Mouse (Mus musculus) liver, embryonic 14.5 days (tissue): ENCODE measurements at regions not wholly inside any gene's neighbourhood (a gene's known extent, or its start where the extent isn't known, plus 50 kb on each side); places are given as distances from the start of the nearest gene placed in this dataset.

Source experiments
- ATAC-seq: fragments of 200-750 bp; cut with Nextera tagmentation; 2 replicates; pipeline ENCODE4 v1.8.0; 2017; ENCODE audit warnings: moderate number of reproducible peaks, mild to moderate bottlenecking, moderate library complexity; ENCODE audit not compliant: insufficient read depth
- DNase-seq, 3 experiments: peaks; one replicate each; pipeline ENCODE4 v3.0.0-alpha.2; 2012 to 2013; ENCODE audit warnings: low read depth in 3 of 3, low spot score in 3 of 3
- H3K27ac ChIP-seq: fragments of 300-500 bp; sonication (generic); 2 replicates; pipeline ENCODE4 v1.5.1; 2014; ENCODE audit warnings: moderate library complexity, mild to moderate bottlenecking, control low read depth, inconsistent platforms
- H3K27me3 ChIP-seq: fragments of 300-500 bp; sonication (generic); 2 replicates; pipeline ENCODE4 v1.6.1; 2014; ENCODE audit warnings: mild to moderate bottlenecking, low read length, moderate library complexity; ENCODE audit not compliant: control insufficient read depth, insufficient read depth
- H3K36me3 ChIP-seq: fragments of 300-500 bp; sonication (generic); replicated peaks from 2 replicates; pipeline ENCODE4 v1.6.1; 2014; ENCODE audit warnings: low read depth; ENCODE audit not compliant: control insufficient read depth, insufficient read depth
- H3K4me1 ChIP-seq, 2 experiments: fragments of 200-500 bp in 1 of 2; fragments of 300-500 bp in 1 of 2; sonication (generic) in 1 of 2; replicated peaks; 2 replicates each; pipeline ENCODE4 v1.6.1; 2012 to 2014; ENCODE audit warnings: antibody characterized with exemption in 1 of 2, inconsistent platforms in 1 of 2, low read length in 1 of 2; ENCODE audit not compliant: control insufficient read depth in 2 of 2, insufficient read depth in 2 of 2
- H3K4me2 ChIP-seq: fragments of 300-500 bp; sonication (generic); 2 replicates; pipeline ENCODE4 v1.6.1; 2014; ENCODE audit warnings: low read depth, mild to moderate bottlenecking, control low read depth, moderate library complexity
- H3K4me3 ChIP-seq, 2 experiments: fragments of 200-500 bp in 1 of 2; fragments of 300-500 bp in 1 of 2; sonication (generic) in 1 of 2; 2 replicates each; pipeline ENCODE4 v1.5.1; 2012 to 2014; ENCODE audit warnings: low read depth in 2 of 2, low read length in 2 of 2, mild to moderate bottlenecking in 2 of 2, control low read depth in 1 of 2, inconsistent platforms in 1 of 2, moderate library complexity in 1 of 2; ENCODE audit not compliant: insufficient read depth in 1 of 2
- H3K9ac ChIP-seq: fragments of 300-500 bp; sonication (generic); replicated peaks from 2 replicates; pipeline ENCODE4 v1.6.1; 2014; ENCODE audit warnings: mild to moderate bottlenecking, control low read depth, moderate library complexity
- H3K9me3 ChIP-seq: fragments of 300-500 bp; sonication (generic); 2 replicates; pipeline ENCODE4 v1.6.1; 2016; ENCODE audit warnings: low read length, mixed read lengths; ENCODE audit not compliant: control insufficient read depth
- CTCF ChIP-seq: IDR thresholded peaks from 2 replicates; pipeline ENCODE4 v1.5.1; 2016; ENCODE audit warnings: antibody characterized with exemption, low read depth, control low read depth
- EP300 ChIP-seq: IDR thresholded peaks from 2 replicates; pipeline ENCODE4 v1.6.1; 2016; ENCODE audit warnings: antibody characterized with exemption, low read depth
- WGBS: fragments of 180-500 bp; shearing (Covaris S2); extraction: QIAGEN DNeasy Blood & Tissue Kit; methylation state at CpG from one replicate; pipeline ENCODE4 v1.1.7; 2014; ENCODE audit not compliant: insufficient replicate concordance; 5-methylcytosine and 5-hydroxymethylcytosine counted together

DNA sequence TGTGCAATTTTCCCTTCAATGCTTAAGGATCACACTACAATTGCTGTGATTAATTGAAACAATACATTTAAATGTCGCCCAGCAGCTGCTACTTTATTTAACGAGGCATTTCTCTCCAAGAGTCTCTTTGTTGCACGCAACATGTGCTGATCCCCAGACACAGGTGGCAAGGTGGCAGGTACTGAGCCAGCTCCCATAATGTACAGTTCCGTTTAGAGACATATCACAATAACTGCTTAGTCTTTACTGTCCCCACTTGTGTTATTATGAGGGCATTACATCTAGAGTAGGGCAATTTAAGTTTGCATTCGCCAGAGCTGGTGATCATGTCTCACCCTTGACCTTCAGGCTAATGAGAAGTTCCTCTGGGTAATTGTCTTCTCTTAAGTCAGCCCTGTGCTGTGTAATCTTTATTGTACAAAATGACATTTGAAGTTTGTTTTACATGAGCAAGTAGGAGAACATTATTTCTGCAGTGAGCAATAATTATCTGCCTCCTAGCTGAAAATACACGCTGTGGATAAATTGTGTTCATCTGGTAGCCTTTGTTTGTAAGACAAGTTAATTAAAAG, 1005.7 kb upstream of the Nudt12 start:
- no peaks in the 10 kb centered on the region for H3K4me1 ChIP-seq
- no peak for TF ChIP-seq CTCF
- no peak for ATAC-seq
- no peak overlapping the region for H3K4me3 ChIP-seq
- no peaks in the 10 kb centered on the region for H3K36me3 ChIP-seq
- H3K4me2 ChIP-seq, result no peak overlapping the region
- no peak for DNase-seq
- H3K9ac ChIP-seq, result no peak overlapping the region
- no peaks in the 10 kb centered on the region for H3K9me3 ChIP-seq
- H3K27me3 ChIP-seq, result no peaks in the 10 kb centered on the region
- no peak overlapping the region for H3K27ac ChIP-seq
- WGBS, result 56% methylated on average over 6 of the region's 6 CpGs

DNA sequence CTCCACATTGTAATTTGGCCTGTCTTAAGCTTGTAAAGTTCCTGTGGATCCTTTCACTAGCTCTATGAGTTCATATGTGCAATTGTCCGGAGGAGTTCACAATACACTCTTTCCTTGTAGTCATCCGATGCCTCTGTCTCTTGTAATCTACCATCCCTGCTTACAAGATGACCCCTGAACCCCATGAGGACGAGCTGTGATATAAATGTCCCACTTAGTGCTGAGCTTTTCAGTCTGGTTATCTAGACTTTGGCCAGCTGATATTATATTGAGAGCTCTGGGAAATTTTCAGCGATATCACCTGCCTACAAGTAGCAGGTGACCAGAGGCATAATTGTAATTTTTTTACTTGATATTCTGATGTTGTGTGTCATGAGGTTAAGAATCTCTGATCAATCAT, 984.8 kb upstream of the Nudt12 start:
- WGBS, result 51% methylated on average over 4 of the region's 4 CpGs
- Histone ChIP-seq H3K36me3 (no peaks in the 10 kb centered on the region), H3K4me2 (no peak overlapping the region), H3K27ac (no peak overlapping the region), H3K9me3 (no peaks in the 10 kb centered on the region), H3K4me1 (no peaks in the 10 kb centered on the region), H3K9ac (no peak overlapping the region), H3K4me3 (no peak overlapping the region), H3K27me3 (no peaks in the 10 kb centered on the region)
- no peak for TF ChIP-seq EP300
- TF ChIP-seq CTCF, result no peak
- ATAC-seq (no peak), DNase-seq (no peak)

DNA sequence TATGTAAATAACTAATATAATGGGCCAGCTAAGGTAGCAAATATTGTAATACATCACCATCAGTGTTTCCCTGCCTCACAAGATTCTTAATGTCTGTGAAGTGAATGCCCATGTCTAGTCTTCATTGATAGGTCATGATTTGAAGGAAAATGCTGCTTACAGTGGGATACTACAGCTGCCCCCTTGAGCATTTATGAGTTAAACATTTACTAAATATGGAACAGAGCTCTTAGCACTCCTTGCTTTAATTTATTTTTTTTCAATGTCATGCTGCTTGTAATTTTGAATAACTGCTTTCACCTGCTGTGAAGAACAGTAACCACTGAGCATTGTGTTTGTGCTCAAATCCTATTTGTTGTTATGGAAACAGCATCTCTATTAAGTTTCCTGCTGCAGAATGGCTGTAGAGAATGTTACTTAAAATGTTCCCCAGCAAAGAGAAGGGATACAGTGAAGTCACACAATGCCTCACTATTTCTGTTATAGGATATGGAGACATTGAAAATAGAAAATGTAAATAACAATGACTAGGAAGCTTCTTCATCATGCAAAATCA, 966.2 kb upstream of the Nudt12 start:
- Histone ChIP-seq H3K9me3 (no peaks in the 10 kb centered on the region), H3K27ac (no peak overlapping the region), H3K4me1 (no peaks in the 10 kb centered on the region), H3K4me3 (no peak overlapping the region), H3K36me3 (no peaks in the 10 kb centered on the region), H3K9ac (no peak overlapping the region), H3K4me2 (no peak overlapping the region), H3K27me3 (no peaks in the 10 kb centered on the region)
- DNase-seq, result no peak
- TF ChIP-seq CTCF (no peak), EP300 (no peak)
- no peak for ATAC-seq

DNA sequence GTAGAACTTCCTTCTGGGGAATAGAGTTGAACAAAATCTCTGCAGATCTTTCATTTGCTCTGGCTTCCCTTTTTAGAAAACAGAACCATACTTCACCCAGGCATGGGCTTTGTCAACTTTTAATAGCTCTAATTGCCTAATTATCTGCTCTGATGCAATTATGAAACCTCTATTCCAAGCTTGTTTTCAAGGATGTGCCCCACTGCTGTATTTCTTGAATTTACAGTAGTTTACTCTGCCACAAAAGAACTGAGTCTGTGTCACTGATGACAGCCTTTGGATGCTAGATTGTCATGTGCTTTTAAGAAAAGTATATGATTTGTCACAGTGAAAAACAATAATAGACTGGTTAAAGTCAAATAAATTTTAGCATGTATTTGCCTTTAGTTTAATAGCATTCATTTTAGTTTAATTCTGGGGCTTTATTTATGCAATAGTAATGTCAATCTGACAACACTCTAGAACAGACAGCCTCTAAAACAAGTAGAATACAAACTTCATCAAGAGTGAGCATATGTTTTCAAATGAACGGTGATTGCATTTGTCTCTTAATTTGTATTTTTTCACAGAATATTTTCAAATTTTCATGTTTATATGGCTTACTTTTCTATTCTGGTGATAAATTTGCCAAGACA, 964.1 kb upstream of the Nudt12 start:
- no peak overlapping the region for H3K4me3 ChIP-seq
- H3K36me3 ChIP-seq, result no peaks in the 10 kb centered on the region
- no peaks in the 10 kb centered on the region for H3K4me1 ChIP-seq
- H3K4me2 ChIP-seq, result no peak overlapping the region
- no peak for TF ChIP-seq CTCF
- no peak for TF ChIP-seq EP300
- no peak overlapping the region for H3K9ac ChIP-seq
- 75% methylated on average over 1 of the region's 1 CpGs for WGBS
- no peak for DNase-seq
- no peak overlapping the region for H3K27ac ChIP-seq
- no peaks in the 10 kb centered on the region for H3K27me3 ChIP-seq
- no peak for ATAC-seq
- H3K9me3 ChIP-seq, result no peaks in the 10 kb centered on the region

DNA sequence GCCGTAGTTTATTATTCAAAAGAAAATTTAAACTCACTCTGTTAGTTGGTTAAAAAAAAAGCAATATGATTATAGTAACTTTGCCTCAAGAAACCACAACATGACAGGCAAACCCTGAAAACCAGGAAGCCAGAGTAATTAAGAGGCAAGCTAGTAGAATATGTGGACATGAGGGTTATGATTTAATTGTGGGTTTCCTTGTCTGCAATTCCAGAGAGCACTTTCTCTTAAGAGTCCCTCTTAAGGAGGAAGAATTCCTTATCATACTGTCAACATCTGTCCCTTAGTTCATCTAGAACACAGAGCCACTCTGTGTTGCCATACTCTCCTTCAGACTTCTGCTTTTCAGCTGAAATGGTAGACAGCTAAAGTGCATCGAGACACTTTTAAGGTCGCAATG, 954.2 kb upstream of the Nudt12 start:
- DNase-seq, result no peak
- Histone ChIP-seq H3K9ac (no peak overlapping the region), H3K4me2 (no peak overlapping the region), H3K4me1 (no peaks in the 10 kb centered on the region), H3K27ac (no peak overlapping the region), H3K4me3 (no peak overlapping the region), H3K9me3 (no peaks in the 10 kb centered on the region), H3K36me3 (no peaks in the 10 kb centered on the region), H3K27me3 (no peaks in the 10 kb centered on the region)
- ATAC-seq, result no peak
- 27% methylated on average over 3 of the region's 3 CpGs for WGBS
- TF ChIP-seq EP300, result no peak
- no peak for TF ChIP-seq CTCF
